Mouse (Mus musculus) heart, adult 8-10 months (tissue): ENCODE measurements around the gene Acot7. TPM values are rescaled to one million over a fixed set of nuclear protein-coding genes. Genes with fewer than 3 reads are reported as not detected.
A peak's percentile ranks its signal among the peaks of the same experiment; 100 is the strongest.
"Not testable (repeated sequence)": the region's sequence is repeated elsewhere in the genome, so short reads cannot be mapped to it uniquely, and the experiment has no call there.

Experiments
- DNase-seq: peaks from one replicate; pipeline ENCODE4 v3.0.0; 2022; ENCODE audit warnings: low spot score
- total RNA-seq, 4 experiments: library from RNA; stranded (reverse); gene quantifications; 2 replicates each; pipeline ENCODE4 v1.2.4; 2022

The Acot7 gene
- total RNA-seq, 4 experiments from 2014 or later = 63.9 to 80.9 (median 69.3) TPM

GRCm38 (mm10) chr4:152202905-152203304 lies 25.0 kb downstream of the Acot7 start:
- DNase-seq = no peak

DNA sequence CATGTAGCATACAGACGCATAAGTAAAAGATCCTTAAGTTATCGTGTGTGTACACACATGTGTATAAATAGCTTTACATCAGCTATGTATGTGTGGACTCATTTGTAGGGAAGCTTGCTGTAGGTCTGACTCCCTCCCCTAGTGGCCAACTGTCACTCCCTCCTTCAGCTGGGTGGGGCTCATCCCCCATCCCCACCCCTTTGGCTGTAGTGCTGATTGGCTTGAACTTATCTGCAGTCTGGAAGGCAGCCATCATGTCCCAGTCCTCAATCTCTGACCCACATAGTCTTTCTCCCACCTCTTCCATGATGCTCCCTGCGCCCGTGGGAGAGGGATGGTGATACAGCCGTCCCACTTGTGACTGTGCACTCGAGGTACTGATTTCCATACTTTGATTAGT lies 26.7 kb downstream of the Acot7 start:
- no peak for DNase-seq

GRCm38 (mm10) chr4:152206199-152206598 lies 28.3 kb downstream of the Acot7 start:
- DNase-seq = no peak

DNA sequence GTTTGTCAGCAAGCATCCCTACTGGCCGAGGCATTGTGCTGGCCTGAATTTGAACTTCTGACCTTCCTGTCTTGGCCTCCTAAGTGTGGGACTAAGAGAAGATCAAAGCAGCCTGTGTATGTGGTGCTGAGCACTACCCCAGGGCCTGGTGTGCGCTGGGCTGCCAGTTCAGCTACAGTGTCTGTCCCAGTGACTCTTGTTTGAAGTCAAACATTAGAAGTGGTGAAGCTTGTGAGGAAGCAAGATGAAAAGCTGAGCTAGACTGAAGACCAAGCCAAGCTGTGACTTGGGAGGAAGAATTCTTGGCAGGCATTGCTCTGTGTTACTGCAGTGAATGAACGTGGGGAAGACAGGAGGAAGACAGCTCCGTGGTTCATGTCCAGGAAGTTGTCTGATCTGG lies 31.7 kb downstream of the Acot7 start:
- DNase-seq = no peak

- DNase-seq = peak; percentile 61
Observed at GRCm38 (mm10) chr4:152212091-152212505, 34.2 kb downstream of the Acot7 start.

GRCm38 (mm10) chr4:152212531-152212930 lies 34.6 kb downstream of the Acot7 start:
- DNase-seq = peak; percentile 62

DNA sequence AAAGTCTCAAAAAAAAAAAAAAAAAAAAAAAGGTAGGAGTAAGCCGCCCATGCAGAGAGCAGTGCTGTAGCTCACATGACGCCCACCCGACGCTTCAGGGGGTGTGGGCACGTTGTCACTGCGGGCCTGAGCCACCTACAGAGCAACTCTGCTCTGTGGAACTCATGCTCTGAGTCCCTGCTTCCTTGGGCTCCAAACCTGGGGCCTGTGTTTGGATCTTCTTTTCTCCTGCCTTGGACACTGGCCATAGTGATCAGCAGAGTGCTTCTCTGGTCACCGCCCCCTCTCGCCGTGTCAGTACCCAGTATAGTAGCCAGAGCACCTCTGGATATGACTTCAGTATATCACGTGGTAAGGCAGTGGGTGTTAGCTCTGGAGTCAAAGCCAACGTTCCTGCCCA lies 35.0 kb downstream of the Acot7 start:
- DNase-seq = no peak

- DNase-seq = peak; percentile 93
Observed at GRCm38 (mm10) chr4:152213760-152214480, 36.0 kb downstream of the Acot7 start.

- DNase-seq = no peak
Observed at GRCm38 (mm10) chr4:152214871-152215415, 37.0 kb downstream of the Acot7 start.

DNA sequence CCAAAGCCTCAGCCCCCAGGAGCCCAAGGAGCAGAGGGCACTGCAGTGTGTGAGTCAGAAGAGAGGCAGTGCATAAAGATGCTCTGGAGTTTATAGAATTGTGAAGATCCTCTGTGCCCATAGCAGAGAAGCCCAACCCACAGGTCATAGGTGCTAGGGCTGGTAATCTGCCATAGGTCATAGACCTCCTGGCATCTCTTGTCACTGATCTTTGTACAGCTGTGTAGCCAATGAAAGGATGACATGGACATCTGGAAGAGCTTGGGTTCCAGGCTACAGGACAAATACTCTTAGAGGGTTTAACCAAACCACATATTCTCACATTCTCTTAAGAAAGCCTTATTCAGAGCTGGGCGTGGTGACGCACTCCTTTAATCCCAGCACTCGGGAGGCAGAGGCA lies 41.7 kb downstream of the Acot7 start:
- no peak for DNase-seq

- no peak for DNase-seq
Observed at GRCm38 (mm10) chr4:152220771-152221410, 43.0 kb downstream of the Acot7 start.

- DNase-seq = no peak
Observed at GRCm38 (mm10) chr4:152221411-152221887, 43.5 kb downstream of the Acot7 start.

DNA sequence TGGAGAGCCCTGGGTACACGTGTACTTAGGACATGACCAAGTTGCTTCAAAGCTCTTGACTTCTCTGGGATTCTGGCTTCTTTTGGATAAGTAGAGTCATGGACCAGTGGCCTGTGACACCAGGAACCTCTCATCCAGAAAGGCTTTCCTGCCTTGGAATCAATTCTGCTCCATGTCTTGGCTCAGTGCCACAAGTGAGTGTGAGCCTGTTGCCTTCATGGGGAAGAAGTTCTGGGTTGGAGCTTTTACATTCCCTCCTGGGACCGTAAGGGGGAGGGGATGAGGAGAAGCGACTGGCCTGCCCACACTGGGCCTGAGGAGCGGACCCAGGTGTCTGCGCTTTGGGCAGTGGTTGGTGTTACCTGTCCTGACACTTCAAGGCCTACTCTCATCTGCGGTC lies 44.2 kb downstream of the Acot7 start:
- no peak for DNase-seq

DNA sequence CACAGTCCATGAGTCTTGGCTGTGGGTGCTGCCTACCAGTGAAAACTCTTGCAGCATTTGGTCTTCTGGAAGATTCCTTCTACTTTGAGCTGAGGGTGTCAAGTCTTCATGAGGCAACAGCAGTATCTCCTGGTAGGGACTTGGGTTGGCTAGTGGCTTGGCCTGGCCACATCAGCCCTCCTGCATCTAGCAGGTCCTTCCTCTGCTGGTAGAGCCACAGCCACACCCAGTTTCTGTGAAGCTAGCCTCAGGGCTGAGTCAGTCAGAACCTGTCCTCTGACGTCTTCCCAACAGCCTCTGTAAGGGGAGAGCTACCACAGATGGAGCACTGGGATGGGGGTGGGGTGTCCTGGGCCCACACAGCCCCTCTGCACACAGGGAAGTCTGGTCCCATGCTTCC lies 44.6 kb downstream of the Acot7 start:
- DNase-seq = no peak

DNA sequence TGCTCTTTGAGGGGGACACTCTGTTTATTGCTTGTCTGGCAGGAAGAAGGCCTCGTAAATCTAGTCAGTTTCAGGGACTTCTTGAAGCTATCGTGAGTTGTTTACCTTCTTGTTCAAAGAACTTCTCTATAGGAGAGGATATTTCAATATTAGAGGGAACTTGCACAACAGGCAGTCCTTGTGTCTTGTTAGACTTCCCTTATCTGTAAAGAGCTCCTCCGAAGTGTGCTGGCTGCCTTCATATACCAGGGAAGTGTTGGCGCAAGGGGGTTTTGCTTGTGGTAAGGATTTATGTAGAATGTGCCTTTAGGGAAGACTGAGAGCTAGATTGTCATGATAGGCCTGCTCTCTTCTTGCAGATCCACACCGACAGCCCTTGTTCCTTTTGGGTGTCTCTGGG lies 46.2 kb downstream of the Acot7 start:
- no peak for DNase-seq

- DNase-seq = no peak
Observed at GRCm38 (mm10) chr4:152226901-152227486, 49.1 kb downstream of the Acot7 start.

DNA sequence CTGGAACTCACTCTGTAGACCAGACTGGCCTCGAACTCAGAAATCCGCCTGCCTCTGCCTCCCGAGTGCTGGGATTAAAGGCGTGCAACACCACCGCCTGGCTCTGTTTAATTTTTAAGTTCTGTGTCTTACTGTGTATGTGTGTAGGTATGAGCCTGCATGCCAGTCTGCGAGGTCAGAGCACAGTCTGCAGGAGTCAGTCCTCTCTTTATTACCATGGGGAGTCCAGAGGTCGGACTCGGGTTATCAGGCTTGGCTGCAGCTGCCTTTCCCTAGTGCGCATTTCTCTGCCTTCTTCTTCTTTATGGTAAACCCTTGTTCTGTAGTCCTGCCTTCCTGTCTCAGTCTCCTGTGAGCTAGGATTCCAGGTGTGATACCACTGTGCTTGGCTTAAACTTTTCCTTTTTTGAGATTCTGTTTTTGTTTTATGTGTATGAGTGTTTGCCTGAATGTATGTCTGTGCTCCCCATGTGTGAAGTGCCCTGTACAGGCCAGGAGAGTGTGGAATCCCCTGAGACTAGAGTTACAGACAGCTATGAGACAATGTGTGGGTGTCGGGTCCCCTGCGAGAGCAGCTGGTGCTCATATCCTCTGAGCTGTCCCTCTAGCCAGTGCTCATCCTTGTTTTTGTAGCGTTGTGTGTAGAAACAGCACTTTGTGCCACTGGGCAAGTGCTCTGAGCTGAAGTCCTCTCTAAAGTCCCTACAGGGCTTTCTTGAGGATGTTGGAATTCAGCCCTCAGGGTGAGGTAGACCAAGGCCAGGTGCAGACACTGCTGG lies 50.0 kb downstream of the Acot7 start:
- no peak for DNase-seq

GRCm38 (mm10) chr4:152230331-152230730 lies 52.4 kb downstream of the Acot7 start:
- not testable (repeated sequence) for DNase-seq

GRCm38 (mm10) chr4:152231326-152231725 lies 53.4 kb downstream of the Acot7 start:
- no peak for DNase-seq

DNA sequence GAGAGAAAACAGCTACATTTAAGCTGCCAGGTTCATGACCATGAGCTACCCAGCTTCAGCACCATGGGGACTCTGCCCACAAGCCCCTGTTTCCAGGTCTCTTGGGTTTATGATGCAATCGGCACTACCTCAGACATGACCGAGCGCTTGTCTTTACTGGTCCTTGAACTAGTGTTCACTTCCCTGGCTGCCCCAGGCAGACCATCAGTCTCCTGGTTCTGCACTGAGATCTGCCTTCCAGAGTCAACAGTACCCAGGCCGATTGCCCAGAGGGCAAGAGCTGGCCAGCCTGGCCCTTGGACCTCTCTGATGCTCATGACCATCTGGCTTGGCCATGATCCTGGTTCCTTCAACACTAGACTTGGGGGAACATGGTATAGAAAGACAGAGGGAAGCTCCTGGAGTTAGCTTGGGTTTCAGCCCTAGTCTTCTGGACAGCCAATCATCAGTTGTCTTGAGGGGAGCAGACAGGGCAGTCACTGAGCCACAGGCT lies 54.5 kb downstream of the Acot7 start:
- no peak for DNase-seq

DNA sequence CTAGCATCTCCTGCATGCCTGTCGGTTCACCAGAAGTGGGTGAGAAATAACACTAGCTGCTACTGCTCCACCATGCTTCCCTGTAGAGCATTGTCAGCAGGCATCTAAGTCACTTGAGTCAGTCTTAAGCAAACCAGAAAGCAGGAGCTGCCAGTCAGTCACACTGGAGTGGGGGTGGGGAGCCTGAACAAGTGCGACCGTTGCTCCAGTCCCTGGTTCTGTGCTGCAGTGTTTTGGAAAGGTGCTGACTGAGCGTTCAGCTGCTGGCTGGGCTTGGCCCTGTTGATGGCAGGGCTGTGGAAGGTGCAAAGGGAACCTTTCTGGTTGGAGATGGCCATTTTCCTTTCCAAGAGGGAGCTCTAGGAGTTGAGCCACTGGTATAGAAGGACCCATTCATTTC lies 62.0 kb downstream of the Acot7 start:
- no peak for DNase-seq
